Mouse (Mus musculus) E14TG2a.4 (cell line): ENCODE measurements around the gene Ddx23.

Experiments
- CTCF ChIP-seq: conservative IDR thresholded peaks from 2 replicates; pipeline ENCODE4 v1.5.1; 2014; ENCODE audit warnings: low read length
- NANOG ChIP-seq: IDR thresholded peaks from 2 replicates; pipeline ENCODE4 v1.6.1; 2014; ENCODE audit warnings: borderline replicate concordance, low read length, mixed read lengths
- POU5F1 ChIP-seq: IDR thresholded peaks from 2 replicates; pipeline ENCODE4 v1.6.1; 2014; ENCODE audit warnings: low read length, borderline replicate concordance

- peak; percentile 45 for TF ChIP-seq CTCF
- no peak for TF ChIP-seq NANOG
- no peak for TF ChIP-seq POU5F1
These were observed 36.8 kb upstream of the Ddx23 start for GRCm38 (mm10) chr15:98699190-98700105.
